Mouse (Mus musculus): ENCODE results near the gene Adal. TPM values are rescaled to one million over a fixed set of nuclear protein-coding genes. Genes with fewer than 3 reads are reported as not detected.

Adal gene
- polyA plus RNA-seq, 1 experiment = 4.4 TPM

DNA sequence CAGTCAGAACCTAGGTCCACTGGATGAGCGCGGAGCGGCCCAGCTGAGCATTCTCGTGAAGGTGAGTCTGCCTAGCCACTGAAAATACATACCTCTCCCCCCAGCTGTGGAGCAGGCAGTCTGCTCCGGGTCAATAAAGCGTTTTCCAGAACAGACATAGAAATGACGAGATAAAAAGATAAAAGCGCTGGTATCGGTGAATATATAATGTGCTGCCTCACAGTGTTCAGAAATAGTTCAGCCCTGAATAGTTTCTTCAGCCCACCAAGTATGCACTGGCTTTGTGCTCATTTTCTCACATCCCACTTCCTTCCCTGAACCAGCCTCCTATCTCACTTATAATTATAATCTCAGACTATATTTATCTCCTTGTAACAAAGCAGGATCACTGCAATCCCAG, 55.2 kb downstream of the Adal start:
- 93% methylated on average over 9 of the region's 9 CpGs for WGBS
- Histone ChIP-seq H3K4me1 (ENCODE audit: control insufficient read depth, insufficient read depth, low read length) (no peaks in the 10 kb centered on the region), H3K27ac (ENCODE audit: control insufficient read depth, insufficient read depth, low read depth, low read length, poor library complexity) (no peak overlapping the region), H3K4me3 (replicated peaks; ENCODE audit: control insufficient read depth, low read depth, low read length) (no peak overlapping the region)
- TF ChIP-seq CTCF (IDR thresholded peaks at IDR 0.05; ENCODE audit: control insufficient read depth, insufficient read depth, low read length) = no peak

- Histone ChIP-seq H3K27ac (ENCODE audit: control insufficient read depth, insufficient read depth, low read depth, low read length, poor library complexity) (no peak overlapping the region), H3K4me1 (ENCODE audit: control insufficient read depth, insufficient read depth, low read length) (no peaks in the 10 kb centered on the region; the same call in 1 of the 2 replicates), H3K4me3 (replicated peaks; ENCODE audit: control insufficient read depth, low read depth, low read length) (no peak overlapping the region)
- TF ChIP-seq CTCF (IDR thresholded peaks at IDR 0.05; ENCODE audit: control insufficient read depth, insufficient read depth, low read length) = no peak
- TF ChIP-seq POLR2A (IDR thresholded peaks at IDR 0.05; ENCODE audit: borderline replicate concordance, control insufficient read depth, low read depth, low read length) = no peak
- WGBS = 91% methylated on average over 17 of the region's 17 CpGs
These were observed 64.0 kb downstream of the Adal start for GRCm38 (mm10) chr2:121204276-121204675.

Other genes starting within 250 kb of the Adal start
- 9.9 and 20.4 TPM in 2 replicates for gene Ubr1, start 169.7 kb upstream of the Adal start, polyA plus RNA-seq (2011; ENCODE audit: insufficient read depth, insufficient read length, low replicate concordance, missing spikeins)
- gene Tmem62, start 163.4 kb upstream of the Adal start, polyA plus RNA-seq (2011; ENCODE audit: insufficient read depth, insufficient read length, low replicate concordance, missing spikeins) = 2.7 and 4.0 TPM in 2 replicates
- gene Ccndbp1, start 132.0 kb upstream of the Adal start, polyA plus RNA-seq (2011; ENCODE audit: insufficient read depth, insufficient read length, low replicate concordance, missing spikeins) = 79.1 and 115 TPM in 2 replicates
- gene Epb42, start 103.4 kb upstream of the Adal start, polyA plus RNA-seq (2011; ENCODE audit: insufficient read depth, insufficient read length, low replicate concordance, missing spikeins) = 136 and 167 TPM in 2 replicates
- not detected in 2 replicates for gene Tgm5, start 54.6 kb upstream of the Adal start, polyA plus RNA-seq (2011; ENCODE audit: insufficient read depth, insufficient read length, low replicate concordance, missing spikeins)
- not detected in 2 replicates for gene Tgm7, start 30.6 kb upstream of the Adal start, polyA plus RNA-seq (2011; ENCODE audit: insufficient read depth, insufficient read length, low replicate concordance, missing spikeins)
- gene Lcmt2, start 225 bp downstream of the Adal start, polyA plus RNA-seq (2011; ENCODE audit: insufficient read depth, insufficient read length, low replicate concordance, missing spikeins) = 1.3 and 5.4 TPM in 2 replicates
- 12.1 and 17.0 TPM in 2 replicates for gene Tubgcp4, start 30.2 kb downstream of the Adal start, polyA plus RNA-seq (2011; ENCODE audit: insufficient read depth, insufficient read length, low replicate concordance, missing spikeins)
- gene Zscan29, start 30.7 kb downstream of the Adal start, polyA plus RNA-seq (2011; ENCODE audit: insufficient read depth, insufficient read length, low replicate concordance, missing spikeins) = 4.4 and 12.3 TPM in 2 replicates
- 14.8 and 20.1 TPM in 2 replicates for gene Trp53bp1, start 131.0 kb downstream of the Adal start, polyA plus RNA-seq (2011; ENCODE audit: insufficient read depth, insufficient read length, low replicate concordance, missing spikeins)
- 0.55 and 0.59 TPM in 2 replicates for gene Map1a, start 149.2 kb downstream of the Adal start, polyA plus RNA-seq (2011; ENCODE audit: insufficient read depth, insufficient read length, low replicate concordance, missing spikeins)
- gene Ppip5k1, start 215.0 kb downstream of the Adal start, polyA plus RNA-seq (2011; ENCODE audit: insufficient read depth, insufficient read length, low replicate concordance, missing spikeins) = 4.3 and 16.7 TPM in 2 replicates
- gene Ckmt1, start 217.3 kb downstream of the Adal start, polyA plus RNA-seq (2011; ENCODE audit: insufficient read depth, insufficient read length, low replicate concordance, missing spikeins) = 4.2 TPM in 1 of 2 replicates, not detected in the other
- gene Strc, start 246.7 kb downstream of the Adal start, polyA plus RNA-seq (2011; ENCODE audit: insufficient read depth, insufficient read length, low replicate concordance, missing spikeins) = not detected in 2 replicates

All from bone marrow, adult 2 months (tissue).